Mouse (Mus musculus): Measurements from ENCODE around the gene Vmn1r199. TPM values are rescaled to one million over a fixed set of nuclear protein-coding genes. Genes with fewer than 3 reads are reported as not detected.

The Vmn1r199 gene
- not detected in 2 replicates for polyA plus RNA-seq (2012; rRNA removed; ENCODE audit: low replicate concordance)

DNA sequence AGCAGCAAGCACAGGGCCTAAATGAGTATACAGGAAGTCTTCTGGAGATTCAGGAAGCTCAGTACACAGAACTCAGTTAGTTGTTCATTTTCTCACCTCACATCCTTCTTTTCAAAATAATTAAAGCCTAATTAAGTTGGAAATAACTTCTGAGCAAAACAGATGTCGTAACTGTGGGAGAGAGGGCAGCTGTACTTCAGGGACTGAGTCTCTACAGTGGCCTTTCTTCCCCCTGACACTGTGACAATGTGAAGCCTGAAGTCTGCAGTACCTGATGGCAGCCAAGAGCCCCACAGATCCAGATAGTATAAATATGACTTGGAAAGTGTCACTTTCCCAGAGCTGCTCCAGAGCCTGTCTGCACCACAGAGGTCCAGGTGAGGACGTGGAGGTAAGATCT is at the start of gene Vmn1r199:
Gene Vmn1r199 (plus strand): TSS at position 301 of the 400 bp plus-strand sequence.

DNA sequence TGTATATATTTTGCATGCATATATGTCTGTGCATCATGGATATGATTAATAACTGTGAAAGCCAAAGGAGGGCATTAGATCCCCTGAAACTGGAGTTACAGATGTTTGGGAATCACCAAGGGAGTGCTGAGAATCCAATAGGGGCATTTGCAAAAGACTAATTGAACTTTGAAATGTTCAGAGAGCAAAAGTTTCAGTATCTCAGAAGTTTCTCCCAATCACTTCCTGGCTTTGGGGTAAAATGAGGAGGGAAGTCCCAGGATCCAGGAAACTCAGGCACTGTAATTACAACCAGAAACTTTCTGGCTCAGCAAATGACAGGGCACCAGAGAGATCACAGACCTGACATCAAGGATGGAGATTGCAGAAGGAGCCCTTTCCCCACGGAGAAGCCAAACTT is 29.6 kb upstream of the Vmn1r199 start, which contains the start of gene Vmn1r198:
Gene Vmn1r198 (plus strand): TSS at position 301 of the 400 bp plus-strand sequence.

DNA sequence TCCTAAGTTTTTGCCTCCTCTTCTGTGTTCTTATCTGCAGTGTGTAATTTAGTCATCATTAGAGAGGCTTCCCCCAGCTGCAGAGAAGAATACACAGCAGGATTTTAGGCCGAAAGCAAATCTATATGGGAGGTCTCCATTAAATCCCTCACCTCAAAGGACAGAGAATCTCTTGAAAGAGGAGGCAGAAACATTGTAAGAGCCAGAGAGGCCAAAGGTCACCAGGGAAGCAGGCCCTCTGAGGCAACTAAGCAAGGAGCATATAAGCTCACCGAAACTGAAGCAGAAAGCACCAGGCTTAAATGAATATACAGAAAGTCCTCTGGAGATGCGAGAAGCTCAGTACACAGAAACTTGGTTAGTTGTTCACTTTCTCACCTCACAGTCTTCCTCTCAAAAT is 10.5 kb downstream of the Vmn1r199 start, which contains the start of gene Vmn1r200:
Gene Vmn1r200 (plus strand): TSS at position 301 of the 400 bp plus-strand sequence.

Other genes with a start within 250 kb of the Vmn1r199 start
- gene Vmn1r191, start 195.8 kb upstream of the Vmn1r199 start, polyA plus RNA-seq (2012; rRNA removed; ENCODE audit: low replicate concordance): not detected in 2 replicates
- not detected in 2 replicates for gene Vmn1r192, start 188.7 kb upstream of the Vmn1r199 start, polyA plus RNA-seq (2012; rRNA removed; ENCODE audit: low replicate concordance)
- not detected in 2 replicates for gene Vmn1r193, start 156.7 kb upstream of the Vmn1r199 start, polyA plus RNA-seq (2012; rRNA removed; ENCODE audit: low replicate concordance)
- gene Vmn1r194, start 135.6 kb upstream of the Vmn1r199 start, polyA plus RNA-seq (2012; rRNA removed; ENCODE audit: low replicate concordance): not detected in 2 replicates
- not detected in 2 replicates for gene Vmn1r195, start 109.3 kb upstream of the Vmn1r199 start, polyA plus RNA-seq (2012; rRNA removed; ENCODE audit: low replicate concordance)
- not detected in 2 replicates for gene Vmn1r196, start 89.9 kb upstream of the Vmn1r199 start, polyA plus RNA-seq (2012; rRNA removed; ENCODE audit: low replicate concordance)
- gene Vmn1r197, start 55.2 kb upstream of the Vmn1r199 start, polyA plus RNA-seq (2012; rRNA removed; ENCODE audit: low replicate concordance): not detected in 2 replicates
- gene Vmn1r198, start 29.5 kb upstream of the Vmn1r199 start, polyA plus RNA-seq (2012; rRNA removed; ENCODE audit: low replicate concordance): not detected in 2 replicates
- not detected in 2 replicates for gene Vmn1r200, start 10.6 kb downstream of the Vmn1r199 start, polyA plus RNA-seq (2012; rRNA removed; ENCODE audit: low replicate concordance)
- gene Vmn1r201, start 92.1 kb downstream of the Vmn1r199 start, polyA plus RNA-seq (2012; rRNA removed; ENCODE audit: low replicate concordance): not detected in 2 replicates
- gene Vmn1r202, start 125.6 kb downstream of the Vmn1r199 start, polyA plus RNA-seq (2012; rRNA removed; ENCODE audit: low replicate concordance): not detected in 2 replicates
- not detected in 2 replicates for gene Vmn1r203, start 138.3 kb downstream of the Vmn1r199 start, polyA plus RNA-seq (2012; rRNA removed; ENCODE audit: low replicate concordance)
- not detected in 2 replicates for gene Vmn1r204, start 173.4 kb downstream of the Vmn1r199 start, polyA plus RNA-seq (2012; rRNA removed; ENCODE audit: low replicate concordance)
- gene Vmn1r205, start 213.2 kb downstream of the Vmn1r199 start, polyA plus RNA-seq (2012; rRNA removed; ENCODE audit: low replicate concordance): not detected in 2 replicates
- gene Vmn1r206, start 244.4 kb downstream of the Vmn1r199 start, polyA plus RNA-seq (2012; rRNA removed; ENCODE audit: low replicate concordance): not detected in 2 replicates